Mouse (Mus musculus): ENCODE results near the gene Olfr578.

Olfr578 gene

DNA sequence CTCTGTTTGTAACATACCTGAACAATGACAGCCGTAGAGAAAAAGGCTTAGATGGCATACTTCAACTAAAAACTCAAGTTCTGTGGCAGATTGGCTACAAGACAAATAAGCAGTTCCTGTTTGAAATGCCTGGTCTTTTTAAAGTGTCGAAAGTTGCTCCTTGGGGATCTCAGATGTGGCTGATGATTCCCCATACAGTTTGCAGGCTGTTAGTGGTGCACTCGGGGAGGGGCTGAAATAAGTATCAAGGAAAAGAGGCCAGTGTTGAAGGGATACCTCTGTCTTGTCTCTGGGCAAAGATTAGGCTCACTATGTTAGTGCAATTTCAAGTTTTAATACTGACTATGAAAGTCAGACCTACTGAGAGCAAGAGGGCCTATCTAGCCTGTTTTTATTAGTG, at the start of gene Olfr578:
Gene Olfr578 (minus strand): TSS at position 101 of the 400 bp plus-strand sequence.
- no peak for DNase-seq (ENCODE audit: low read depth, low spot score)

DNA sequence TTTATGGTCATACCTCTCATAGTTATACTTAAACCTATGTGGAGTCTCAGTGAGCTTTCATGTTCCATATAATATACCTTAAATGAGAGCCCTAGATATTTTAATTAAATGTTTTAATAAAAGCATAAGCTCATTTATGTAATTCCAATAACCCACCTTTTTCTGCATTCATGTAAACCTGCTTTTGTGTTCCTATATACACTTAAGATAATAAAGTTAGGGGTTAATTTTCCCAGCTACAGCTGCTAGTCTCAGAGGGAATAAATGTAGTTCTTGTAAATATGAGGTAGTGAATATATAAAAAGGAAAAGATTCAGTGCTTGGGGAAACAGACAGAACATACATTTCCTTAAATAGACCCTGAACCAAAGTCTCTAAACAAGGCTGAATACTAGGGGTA, 48.6 kb upstream of the Olfr578 start, which contains the start of gene Olfr582:
Gene Olfr582 (plus strand): TSS at position 301 of the 400 bp plus-strand sequence.
- no peak for DNase-seq (ENCODE audit: low read depth, low spot score)

DNA sequence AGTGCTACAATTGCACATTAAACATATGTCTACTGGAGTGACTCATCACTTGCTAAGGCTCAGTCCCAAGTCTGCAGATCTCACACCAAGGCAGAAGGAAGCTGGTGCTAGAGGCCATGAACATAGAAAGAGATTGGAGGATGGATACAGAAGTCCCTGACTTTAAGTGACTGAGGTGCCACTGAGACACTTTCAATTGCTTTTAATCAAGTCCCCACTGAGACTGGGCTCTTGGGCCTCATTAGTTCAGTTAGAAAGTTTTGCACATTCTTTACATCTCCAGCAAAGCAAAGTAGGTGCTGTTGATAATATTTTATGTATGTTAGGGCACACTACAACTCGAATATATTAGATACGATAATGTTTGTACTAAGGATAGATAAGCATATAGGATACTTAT, 13.3 kb downstream of the Olfr578 start, which contains the start of gene Olfr577:
Gene Olfr577 (minus strand): TSS at position 101 of the 400 bp plus-strand sequence.
- no peak for DNase-seq (ENCODE audit: low read depth, low spot score)

DNA sequence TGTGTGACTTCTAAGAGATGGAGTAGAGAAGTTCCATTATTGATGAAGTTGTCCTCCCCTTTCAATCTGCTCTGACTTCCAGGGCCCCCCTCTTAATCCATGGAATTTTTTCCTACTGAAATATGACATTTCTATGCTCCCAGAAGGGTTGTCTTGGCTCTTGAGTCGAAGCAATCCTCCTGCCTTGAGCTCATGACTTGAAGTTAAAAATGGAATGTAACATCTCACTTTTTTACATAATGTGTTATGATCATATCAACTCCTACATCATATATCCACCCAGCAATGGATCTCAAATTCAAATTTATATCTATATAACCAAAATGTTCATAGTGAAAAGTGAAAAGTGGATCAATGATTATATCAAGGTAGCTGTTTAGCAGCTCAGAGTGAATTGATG, 14.7 kb downstream of the Olfr578 start:
- DNase-seq (ENCODE audit: low read depth, low spot score): no peak

DNA sequence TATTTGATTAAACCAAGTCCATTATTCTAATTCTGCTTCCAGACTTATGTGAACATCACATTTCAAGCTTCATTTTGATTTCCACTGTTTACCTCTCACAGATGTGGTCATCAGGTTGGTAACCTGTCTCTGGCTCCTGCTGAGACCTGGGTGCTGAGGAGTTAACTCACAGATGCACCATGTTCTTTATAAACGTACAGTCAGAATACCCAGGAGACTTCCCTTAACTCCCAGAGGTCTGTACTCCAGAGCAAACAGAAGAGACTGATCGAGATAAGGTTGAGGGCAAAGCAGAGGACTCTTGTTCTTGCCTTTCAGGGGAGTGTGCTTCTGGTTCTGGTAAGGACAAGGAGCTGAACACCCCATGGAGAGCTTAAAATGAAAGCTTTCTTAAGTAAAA, 26.8 kb downstream of the Olfr578 start, which contains the start of gene Olfr576:
Gene Olfr576 (plus strand): TSS at position 301 of the 400 bp plus-strand sequence.
- DNase-seq (ENCODE audit: low read depth, low spot score): no peak

DNA sequence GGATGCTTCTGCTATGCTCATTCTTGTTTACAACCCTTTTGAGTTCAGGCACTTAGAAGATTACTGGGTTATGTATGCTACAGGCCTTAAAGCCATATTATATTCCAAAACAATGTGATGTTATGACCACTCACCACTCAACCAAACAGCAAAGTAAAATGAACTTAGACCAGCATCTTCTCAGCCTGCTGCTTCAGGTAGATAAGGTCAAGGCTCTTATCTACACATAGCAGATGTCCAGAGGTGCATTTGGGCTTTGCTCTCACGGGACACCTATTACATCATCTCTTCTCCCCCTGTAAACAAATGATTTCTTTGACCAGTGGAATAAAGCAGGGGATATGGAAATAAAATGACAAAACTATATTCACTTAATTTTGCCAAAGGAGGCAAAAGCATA, 30.5 kb downstream of the Olfr578 start, which contains the start of gene Olfr575:
Gene Olfr575 (minus strand): TSS at position 183 of the 400 bp plus-strand sequence.
- DNase-seq (ENCODE audit: low read depth, low spot score): no peak

DNA sequence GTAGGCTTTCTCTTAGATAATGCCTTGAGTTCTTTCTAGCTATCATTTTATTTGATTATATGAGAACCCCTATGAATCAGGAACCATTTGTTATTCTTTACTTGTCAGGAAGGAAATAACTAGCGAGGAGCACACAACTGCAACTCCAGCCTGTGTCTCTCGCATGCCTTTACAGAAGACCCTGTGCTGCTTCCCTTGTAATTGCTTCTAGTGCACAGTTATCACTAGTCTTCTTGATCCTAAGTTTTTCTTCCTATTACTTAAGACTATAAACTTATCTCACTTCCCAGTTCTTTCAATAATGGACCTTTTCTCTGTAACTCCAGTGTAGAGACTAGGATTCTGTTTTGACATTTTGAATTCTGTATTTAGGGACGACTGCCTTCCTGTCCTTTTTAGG, 31.0 kb downstream of the Olfr578 start:
- DNase-seq (ENCODE audit: low read depth, low spot score): no peak

DNA sequence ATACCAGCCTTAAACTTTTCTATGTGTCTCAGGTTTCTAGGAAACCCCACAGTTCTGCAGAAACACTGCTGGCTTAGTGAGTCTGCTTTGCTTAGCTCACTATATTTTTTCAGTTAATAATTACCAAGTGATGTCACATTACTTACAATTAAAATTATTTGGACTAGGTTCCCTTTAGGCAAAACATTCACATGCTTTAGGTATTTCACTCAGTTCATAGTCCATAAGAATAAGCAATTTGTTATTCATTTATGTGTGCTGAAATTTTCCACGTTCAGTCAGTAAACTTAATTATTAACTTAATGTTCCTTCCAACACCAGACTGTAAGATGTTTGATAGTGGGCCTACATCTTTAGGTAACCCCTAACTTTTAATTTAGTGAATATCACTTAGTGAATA, 38.4 kb downstream of the Olfr578 start:
- no peak for DNase-seq (ENCODE audit: low read depth, low spot score)

DNA sequence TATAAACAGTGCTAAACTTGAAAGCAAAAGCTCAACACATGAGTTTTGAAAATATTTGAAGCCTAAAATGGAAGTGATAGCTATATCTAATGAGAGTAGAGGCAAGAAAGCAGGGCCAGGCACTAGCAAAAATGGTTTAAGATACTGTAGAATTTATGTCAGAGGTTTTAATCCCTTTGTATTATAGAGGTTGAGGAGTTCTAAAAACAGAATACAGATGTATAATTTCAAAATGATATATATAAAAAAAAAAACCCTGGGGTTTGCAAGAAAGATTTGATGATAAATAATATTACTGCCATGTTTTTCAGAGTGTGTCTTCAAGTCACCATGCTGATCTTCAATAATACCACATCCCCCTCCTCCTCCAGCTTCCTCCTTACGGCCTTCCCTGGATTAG, 41.0 kb downstream of the Olfr578 start, which contains the start of gene Olfr574:
Gene Olfr574 (plus strand): TSS at position 301 of the 400 bp plus-strand sequence.
- DNase-seq (ENCODE audit: low read depth, low spot score): no peak

DNA sequence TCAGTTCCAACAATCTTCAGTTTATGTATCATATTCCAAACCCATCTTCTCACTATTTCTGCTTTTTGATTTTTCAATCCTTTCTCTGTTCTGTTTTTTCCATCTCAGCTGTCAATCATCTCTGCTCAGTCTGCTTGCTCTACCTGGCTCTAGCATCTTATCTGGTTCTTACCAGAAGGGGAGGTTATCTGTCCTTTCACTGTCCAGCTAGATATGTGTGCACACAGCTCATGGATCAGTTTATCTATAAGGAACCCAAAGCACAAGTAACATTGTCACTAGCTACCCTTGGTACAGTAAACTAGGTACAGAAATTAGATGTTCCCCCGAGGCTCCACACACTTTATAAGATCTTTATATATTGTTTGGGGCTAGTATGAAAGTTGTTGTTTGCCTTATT, 45.7 kb downstream of the Olfr578 start:
- DNase-seq (ENCODE audit: low read depth, low spot score): no peak

DNA sequence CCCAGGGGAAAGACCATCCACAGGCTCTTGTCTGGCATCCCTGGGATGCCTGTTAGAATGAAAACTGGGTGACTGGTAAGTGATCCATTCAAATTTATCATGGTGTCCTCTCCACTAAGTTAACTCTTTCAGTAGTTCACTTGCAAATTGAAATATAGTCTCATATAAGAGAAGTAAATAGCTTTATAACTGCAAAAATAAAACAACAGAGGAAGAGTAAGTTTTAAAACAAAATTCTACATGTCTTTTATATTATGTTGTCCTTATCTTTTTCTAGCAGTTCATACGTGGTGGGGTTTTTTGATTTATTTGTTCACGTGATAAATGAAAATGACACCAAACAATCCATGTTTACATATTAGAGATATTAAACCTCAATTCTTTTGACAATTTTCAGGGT, 46.6 kb downstream of the Olfr578 start, which contains the start of gene Olfr573-ps1:
Gene Olfr573-ps1 (minus strand): TSS at position 101 of the 400 bp plus-strand sequence.
- DNase-seq (ENCODE audit: low read depth, low spot score): no peak
